Mouse (Mus musculus): Measurements from ENCODE around the gene Ctsll3. TPM values are rescaled to one million over a fixed set of nuclear protein-coding genes. Genes with fewer than 3 reads are reported as not detected.
A peak's percentile ranks its signal among the peaks of the same experiment; 100 is the strongest.

The Ctsll3 gene
- polyA plus RNA-seq, 1 experiment from 2014 or later = not detected

GRCm38 (mm10) chr13:60755251-60755650 lies 47.4 kb downstream of the Ctsll3 start:
- peaks cover 5% of the 10 kb centered on the region; the same call in 1 of the 2 replicates for H3K36me3 ChIP-seq (ENCODE audit: control insufficient read depth, insufficient read depth)
- no peak overlapping the region for H3K27ac ChIP-seq (ENCODE audit: low read length)
- H3K4me3 ChIP-seq (ENCODE audit: low read length) = no peak overlapping the region
- no peak overlapping the region for H3K9ac ChIP-seq (ENCODE audit: low read length)
- H3K4me2 ChIP-seq (ENCODE audit: low read depth, low read length) = no peak overlapping the region
- WGBS = 64% methylated on average over 2 of the region's 2 CpGs
- ATAC-seq (replicated peaks; ENCODE audit: extremely low read depth, insufficient read depth, low FRiP score) = no peak
- H3K9me3 ChIP-seq (replicated peaks; ENCODE audit: control insufficient read depth, low read length) = no peaks in the 10 kb centered on the region
- no peaks in the 10 kb centered on the region for H3K4me1 ChIP-seq (ENCODE audit: control insufficient read depth, insufficient read depth, low read length)
- no peaks in the 10 kb centered on the region for H3K27me3 ChIP-seq (ENCODE audit: control insufficient read depth, insufficient read depth, low read length)

DNA sequence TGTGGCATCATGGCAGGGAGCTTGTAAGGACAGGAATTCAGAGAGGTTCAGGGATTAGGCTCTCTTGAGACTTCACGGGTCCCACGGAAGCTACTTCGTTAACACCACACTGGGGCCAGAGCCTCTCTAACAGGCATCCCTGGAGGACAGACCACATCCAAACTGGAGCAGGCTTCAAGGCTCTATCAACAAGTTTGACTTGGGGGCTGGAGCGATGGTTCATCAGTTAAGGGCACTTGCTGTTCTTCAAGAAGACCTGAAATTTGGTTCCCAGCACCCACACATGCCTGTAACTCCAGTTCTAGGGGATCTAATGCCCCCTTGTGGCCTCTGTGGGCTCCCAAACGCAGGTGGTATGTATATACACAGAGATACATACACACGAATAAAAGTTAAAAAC lies 49.4 kb downstream of the Ctsll3 start:
- no peak for ATAC-seq (replicated peaks; ENCODE audit: extremely low read depth, insufficient read depth, low FRiP score)
- WGBS = 90% methylated on average over 6 of the region's 6 CpGs
- H3K9me3 ChIP-seq (replicated peaks; ENCODE audit: control insufficient read depth, low read length) = no peaks in the 10 kb centered on the region
- H3K4me3 ChIP-seq (ENCODE audit: low read length) = no peak overlapping the region
- H3K36me3 ChIP-seq (ENCODE audit: control insufficient read depth, insufficient read depth) = peaks cover 8% of the 10 kb centered on the region; the same call in 1 of the 2 replicates
- H3K27me3 ChIP-seq (ENCODE audit: control insufficient read depth, insufficient read depth, low read length) = no peaks in the 10 kb centered on the region
- H3K4me2 ChIP-seq (ENCODE audit: low read depth, low read length) = no peak overlapping the region
- H3K9ac ChIP-seq (ENCODE audit: low read length) = no peak overlapping the region
- no peak overlapping the region for H3K27ac ChIP-seq (ENCODE audit: low read length)
- H3K4me1 ChIP-seq (ENCODE audit: control insufficient read depth, insufficient read depth, low read length) = no peaks in the 10 kb centered on the region

DNA sequence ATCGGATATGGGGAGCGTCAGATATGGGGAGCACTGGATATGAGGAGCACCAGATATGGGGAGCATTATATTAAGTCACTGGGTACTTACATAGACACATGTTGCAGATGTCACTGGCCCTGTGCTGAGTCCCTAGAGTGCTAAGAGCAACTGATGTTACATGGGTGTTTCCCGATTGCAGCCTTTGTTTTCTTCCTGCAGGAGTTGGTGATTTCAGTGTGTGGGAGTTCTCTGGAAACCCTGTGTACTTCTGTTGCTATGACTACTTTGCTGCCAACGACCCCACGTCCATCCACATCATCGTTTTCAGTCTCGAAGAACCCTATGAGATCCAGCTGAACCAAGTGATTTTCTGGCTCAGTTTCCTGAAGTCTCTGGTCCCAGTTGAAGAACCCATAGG lies 51.7 kb downstream of the Ctsll3 start:
- Histone ChIP-seq H3K4me2 (ENCODE audit: low read depth, low read length) (no peak overlapping the region), H3K27me3 (ENCODE audit: control insufficient read depth, insufficient read depth, low read length) (no peaks in the 10 kb centered on the region), H3K36me3 (ENCODE audit: control insufficient read depth, insufficient read depth) (peaks cover 8% of the 10 kb centered on the region; the same call in 1 of the 2 replicates), H3K4me1 (ENCODE audit: control insufficient read depth, insufficient read depth, low read length) (no peaks in the 10 kb centered on the region), H3K9me3 (replicated peaks; ENCODE audit: control insufficient read depth, low read length) (no peaks in the 10 kb centered on the region), H3K4me3 (ENCODE audit: low read length) (no peak overlapping the region), H3K9ac (ENCODE audit: low read length) (no peak overlapping the region), H3K27ac (ENCODE audit: low read length) (no peak overlapping the region)
- 81% methylated on average over 7 of the region's 7 CpGs for WGBS
- 0 out of 2 replicates have a peak, but pooled peaks have one; percentile 17 for ATAC-seq (replicated peaks; ENCODE audit: extremely low read depth, insufficient read depth, low FRiP score)

GRCm38 (mm10) chr13:60748556-60748955 lies 54.1 kb downstream of the Ctsll3 start:
- Histone ChIP-seq H3K9me3 (replicated peaks; ENCODE audit: control insufficient read depth, low read length) (no peaks in the 10 kb centered on the region), H3K4me2 (ENCODE audit: low read depth, low read length) (no peak overlapping the region), H3K27ac (ENCODE audit: low read length) (no peak overlapping the region), H3K36me3 (ENCODE audit: control insufficient read depth, insufficient read depth) (peaks cover 8% of the 10 kb centered on the region; the same call in 1 of the 2 replicates), H3K4me1 (ENCODE audit: control insufficient read depth, insufficient read depth, low read length) (peaks cover 5% of the 10 kb centered on the region; the same call in 1 of the 2 replicates), H3K4me3 (ENCODE audit: low read length) (no peak overlapping the region), H3K9ac (ENCODE audit: low read length) (no peak overlapping the region), H3K27me3 (ENCODE audit: control insufficient read depth, insufficient read depth, low read length) (no peaks in the 10 kb centered on the region)
- 83% methylated on average over 2 of the region's 2 CpGs for WGBS
- no peak for ATAC-seq (replicated peaks; ENCODE audit: extremely low read depth, insufficient read depth, low FRiP score)

Other genes with a start within 250 kb of the Ctsll3 start
- 8.3 and 11.5 TPM in 2 replicates for gene Dapk1, start 200.9 kb downstream of the Ctsll3 start, polyA plus RNA-seq (2015; fragmentation: Nextera tagmentation; extraction: Ambion mirVana)
- not detected in 2 replicates for gene BC051665, start 16.5 kb downstream of the Ctsll3 start, polyA plus RNA-seq (2015; fragmentation: Nextera tagmentation; extraction: Ambion mirVana)
- 0.87 TPM in 1 of 2 replicates, not detected in the other for gene 4930486L24Rik, start 61.6 kb upstream of the Ctsll3 start, polyA plus RNA-seq (2015; fragmentation: Nextera tagmentation; extraction: Ambion mirVana)
- gene Gm49392, start 94.0 kb upstream of the Ctsll3 start, polyA plus RNA-seq (2015; fragmentation: Nextera tagmentation; extraction: Ambion mirVana) = 1.0 TPM in 1 of 2 replicates, not detected in the other
- 5.3 and 6.1 TPM in 2 replicates for gene Ctla2b, start 94.6 kb upstream of the Ctsll3 start, polyA plus RNA-seq (2015; fragmentation: Nextera tagmentation; extraction: Ambion mirVana)
- gene Tpbpb, start 102.0 kb upstream of the Ctsll3 start, polyA plus RNA-seq (2015; fragmentation: Nextera tagmentation; extraction: Ambion mirVana) = not detected in 2 replicates
- gene Gm49393, start 132.7 kb upstream of the Ctsll3 start, polyA plus RNA-seq (2015; fragmentation: Nextera tagmentation; extraction: Ambion mirVana) = not detected in 2 replicates
- 2.7 and 3.3 TPM in 2 replicates for gene Gm49391, start 133.7 kb upstream of the Ctsll3 start, polyA plus RNA-seq (2015; fragmentation: Nextera tagmentation; extraction: Ambion mirVana)
- gene Ctla2a, start 133.8 kb upstream of the Ctsll3 start, polyA plus RNA-seq (2015; fragmentation: Nextera tagmentation; extraction: Ambion mirVana) = 86.1 and 88.3 TPM in 2 replicates
- not detected in 2 replicates for gene Tpbpa, start 139.1 kb upstream of the Ctsll3 start, polyA plus RNA-seq (2015; fragmentation: Nextera tagmentation; extraction: Ambion mirVana)
- gene Ctsj, start 203.1 kb upstream of the Ctsll3 start, polyA plus RNA-seq (2015; fragmentation: Nextera tagmentation; extraction: Ambion mirVana) = not detected in 2 replicates
- gene Ctsq, start 237.8 kb upstream of the Ctsll3 start, polyA plus RNA-seq (2015; fragmentation: Nextera tagmentation; extraction: Ambion mirVana) = not detected in 2 replicates

Measured in heart, embryonic 16.5 days (tissue).